Mouse (Mus musculus): ENCODE measurements at regions not wholly inside any gene's neighbourhood (a gene's known extent, or its start where the extent isn't known, plus 50 kb on each side); places are given as distances from the start of the nearest gene placed in this dataset.
A peak's percentile ranks its signal among the peaks of the same experiment; 100 is the strongest.

GRCm38 (mm10) chr12:85527011-85527410 is 53.3 kb downstream of the Fos start:
- ATAC-seq (ENCODE audit: extremely low read depth, insufficient number of reproducible peaks, low FRiP score, poor library complexity, severe bottlenecking), result no peak

GRCm38 (mm10) chr12:85531638-85532037 is 57.9 kb downstream of the Fos start:
- no peak for ATAC-seq (ENCODE audit: extremely low read depth, insufficient number of reproducible peaks, low FRiP score, poor library complexity, severe bottlenecking)

GRCm38 (mm10) chr12:85532221-85532612 is 58.5 kb downstream of the Fos start:
- no peak for ATAC-seq (ENCODE audit: extremely low read depth, insufficient number of reproducible peaks, low FRiP score, poor library complexity, severe bottlenecking)

GRCm38 (mm10) chr12:85532613-85533460 is 59.1 kb downstream of the Fos start:
- ATAC-seq (ENCODE audit: extremely low read depth, insufficient number of reproducible peaks, low FRiP score, poor library complexity, severe bottlenecking), result peak; percentile 14; the same call in 1 of the 2 replicates

- ATAC-seq (ENCODE audit: extremely low read depth, insufficient number of reproducible peaks, low FRiP score, poor library complexity, severe bottlenecking), result no peak
Observed at GRCm38 (mm10) chr12:85533603-85534002, 59.9 kb downstream of the Fos start.

GRCm38 (mm10) chr12:85539423-85539822 is 59.4 kb upstream of the Jdp2 start:
- ATAC-seq (ENCODE audit: extremely low read depth, insufficient number of reproducible peaks, low FRiP score, poor library complexity, severe bottlenecking), result no peak

DNA sequence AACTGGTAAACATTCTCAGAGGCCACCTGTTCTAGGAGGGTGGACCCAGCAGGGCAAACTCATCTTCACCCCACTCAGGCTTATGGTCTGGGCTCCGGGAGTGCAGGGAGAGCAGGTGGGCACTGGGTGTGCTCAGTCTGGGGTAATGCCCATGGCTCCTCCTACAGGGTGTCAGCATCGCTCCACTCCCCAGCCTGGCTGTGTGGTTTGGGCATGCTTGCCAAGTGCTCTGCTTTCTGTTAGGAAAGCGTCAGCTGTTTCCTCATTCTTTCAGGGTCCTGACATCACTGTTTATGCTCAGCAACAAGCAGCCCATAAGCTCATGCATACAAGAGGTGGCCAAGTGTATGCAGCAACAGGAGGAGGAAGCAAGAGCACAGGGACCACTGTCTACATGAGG is 57.7 kb upstream of the Jdp2 start:
- ATAC-seq (ENCODE audit: extremely low read depth, insufficient number of reproducible peaks, low FRiP score, poor library complexity, severe bottlenecking), result peak; percentile 66

DNA sequence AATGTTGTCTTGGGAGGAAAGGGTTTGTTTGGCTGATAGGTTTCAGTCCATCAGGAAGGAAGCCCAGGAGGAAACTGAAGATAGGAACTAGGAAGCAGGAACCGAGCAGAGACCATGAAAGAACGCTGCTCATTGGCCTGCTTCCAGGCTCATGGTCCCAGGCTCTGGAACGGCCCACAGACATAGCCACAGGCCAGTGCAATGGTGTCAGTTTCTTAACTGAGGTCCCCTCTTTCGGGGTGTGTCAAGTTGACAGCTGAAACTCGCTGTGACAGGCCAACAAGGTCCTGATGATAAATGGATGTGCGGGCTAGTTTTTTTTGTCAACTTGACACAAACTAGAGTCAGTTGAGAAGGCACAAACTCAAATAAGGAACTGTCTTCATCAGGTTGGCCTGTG is 55.9 kb upstream of the Jdp2 start:
- no peak for ATAC-seq (ENCODE audit: extremely low read depth, insufficient number of reproducible peaks, low FRiP score, poor library complexity, severe bottlenecking)

DNA sequence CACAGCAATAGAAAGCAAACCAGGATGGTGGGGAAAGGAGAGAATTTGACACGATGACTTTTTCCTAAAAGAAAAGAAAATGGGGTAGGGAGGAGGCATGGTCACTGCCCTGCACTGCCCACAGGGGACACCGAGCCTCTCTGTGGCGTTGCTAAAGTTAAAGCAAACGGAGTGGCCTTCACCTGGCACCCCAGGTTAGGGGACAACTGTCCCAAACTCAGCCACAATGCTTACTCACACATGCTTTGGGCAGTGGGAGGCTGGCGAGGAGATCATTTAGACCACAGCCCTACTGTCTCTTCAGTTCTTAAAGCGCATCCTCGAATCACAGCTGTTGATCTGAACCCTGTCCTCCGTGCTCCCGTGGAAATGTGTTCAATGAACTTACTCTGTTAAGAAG is 55.3 kb upstream of the Jdp2 start:
- ATAC-seq (ENCODE audit: extremely low read depth, insufficient number of reproducible peaks, low FRiP score, poor library complexity, severe bottlenecking), result no peak

- no peak for ATAC-seq (ENCODE audit: extremely low read depth, insufficient number of reproducible peaks, low FRiP score, poor library complexity, severe bottlenecking)
Observed at GRCm38 (mm10) chr12:85544801-85545200, 54.0 kb upstream of the Jdp2 start.

DNA sequence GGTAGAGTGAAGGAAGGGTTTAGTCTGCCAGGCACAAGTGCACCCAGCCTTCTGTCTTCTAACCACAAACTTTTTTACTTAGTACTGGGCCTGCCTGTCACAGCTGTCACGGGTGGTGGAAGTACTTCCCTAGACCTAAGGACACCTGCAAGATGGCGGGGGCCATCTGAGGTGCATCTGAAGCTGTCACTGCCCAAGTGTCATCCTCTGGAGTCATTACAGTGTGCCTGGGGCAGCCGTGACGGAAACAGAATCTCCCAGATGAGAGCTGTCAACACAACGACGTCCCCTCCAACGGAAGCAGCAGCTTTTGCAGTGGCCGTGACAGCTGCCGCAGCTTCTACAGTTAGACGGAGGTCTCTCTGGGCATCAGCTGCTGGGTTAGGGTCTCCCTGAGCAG is 53.1 kb upstream of the Jdp2 start:
- peak; percentile 42; the same call in 1 of the 2 replicates for ATAC-seq (ENCODE audit: extremely low read depth, insufficient number of reproducible peaks, low FRiP score, poor library complexity, severe bottlenecking)

GRCm38 (mm10) chr12:85548076-85548475 is 50.8 kb upstream of the Jdp2 start:
- no peak for ATAC-seq (ENCODE audit: extremely low read depth, insufficient number of reproducible peaks, low FRiP score, poor library complexity, severe bottlenecking)

All from neutrophil, adult 5-6 weeks (primary cell).